Mouse (Mus musculus) CH12.LX (cell line): ENCODE data around the gene Cradd.

ENCODE experiments used
- ELF1 ChIP-seq: IDR thresholded peaks from 2 replicates; pipeline ENCODE4 v1.6.1; 2014; ENCODE audit warnings: low read depth, mild to moderate bottlenecking, inconsistent platforms, low read length, improper control_type of control experiment
- MAFK ChIP-seq: IDR thresholded peaks from 2 replicates; pipeline ENCODE4 v1.6.1; 2011; ENCODE audit warnings: low read length, improper control_type of control experiment; ENCODE audit not compliant: insufficient replicate concordance
- MAX ChIP-seq: IDR thresholded peaks from 2 replicates; pipeline ENCODE4 v1.6.1; 2011; ENCODE audit warnings: low read length, improper control_type of control experiment
- MAZ ChIP-seq: IDR thresholded peaks from 2 replicates; pipeline ENCODE4 v1.6.1; 2012; ENCODE audit warnings: low read depth, mild to moderate bottlenecking, inconsistent platforms, low read length, improper control_type of control experiment, moderate library complexity
- MYC ChIP-seq: IDR thresholded peaks from 2 replicates; pipeline ENCODE4 v1.6.1; 2011; ENCODE audit warnings: low read depth, mild to moderate bottlenecking, improper control_type of control experiment, low read length
- RAD21 ChIP-seq: IDR thresholded peaks from 2 replicates; pipeline ENCODE4 v1.6.1; 2011; ENCODE audit warnings: low read depth, mild to moderate bottlenecking, low read length, improper control_type of control experiment, moderate library complexity
- TBP ChIP-seq: conservative IDR thresholded peaks from 2 replicates; pipeline ENCODE4 v1.6.1; 2011; ENCODE audit warnings: low read depth, low read length, improper control_type of control experiment

- TF ChIP-seq TBP (no peak), ELF1 (no peak), MAZ (no peak), MYC (no peak), MAX (no peak), RAD21 (no peak), MAFK (no peak)
These were observed 91.4 kb downstream of the Cradd start for GRCm38 (mm10) chr10:95232554-95232953.
